14 mouse cellular contexts compared by ENCODE assay signal in genomic region chr2:118306522-118306895, GRCm38 (mm10). TPM values are rescaled to one million over a fixed set of nuclear protein-coding genes. Genes with fewer than 3 reads are reported as not detected.
DNase-seq lines count a peak whose midpoint lies in the region; ATAC-seq lines count a peak whose summit lies in the region.
"Had no signal": no experiment of that assay in that cellular context is flagged by ENCODE, and none has a peak within 500 bp of the region (broad histone marks: within the 10 kb centered on the region; RNA-seq: fewer than 3 reads in every experiment).

No protein-coding gene starts in this region.

- intact Hi-C loops in left cerebral cortex, postnatal 36 days (cut with DNase I), result no loop called here

- peak; percentile 62 for DNase-seq in heart, adult 11 months
- peak; percentile 58 for DNase-seq in adipocyte (ENCODE audit: low spot score)
- peak; percentile 22 for DNase-seq in mesoderm, embryonic 11.5 days (ENCODE audit: low read depth, low spot score)
- DNase-seq in left cerebral cortex, postnatal 36 days (ENCODE audit: low spot score in 2 of 2), result no peak
- no peak for DNase-seq in kidney, postnatal 10 days
- DNase-seq: forebrain, postnatal 0 days; gastrocnemius, postnatal 14 days; lung, postnatal 36 days; right cerebral cortex, adult 18-20 months; thymus, postnatal 36 days had no signal

- H3K4me1 ChIP-seq in heart, embryonic 11.5 days (ENCODE audit: control insufficient read depth, insufficient read depth, low read length), result no peaks in the 10 kb centered on the region
- H3K4me1 ChIP-seq: limb, embryonic 13.5 days had no signal

- 48% methylated on average over 3 of the region's 3 CpGs for WGBS in heart, embryonic 11.5 days (ENCODE audit: insufficient replicate concordance)

- no peaks in the 10 kb centered on the region for H3K27me3 ChIP-seq in heart, embryonic 11.5 days (ENCODE audit: control insufficient read depth, insufficient read depth, low read length)
- H3K27me3 ChIP-seq: hindbrain, embryonic 13.5 days; limb, embryonic 13.5 days had no signal

- no peak overlapping the region for H3K27ac ChIP-seq in heart, embryonic 11.5 days (ENCODE audit: low read depth, low read length)
- H3K27ac ChIP-seq: hindbrain, embryonic 13.5 days; limb, embryonic 13.5 days had no signal

- no peaks in the 10 kb centered on the region for H3K36me3 ChIP-seq in heart, embryonic 11.5 days (ENCODE audit: control insufficient read depth, insufficient read depth, low read length)
- H3K36me3 ChIP-seq: hindbrain, embryonic 13.5 days; limb, embryonic 13.5 days had no signal

- H3K4me2 ChIP-seq in heart, embryonic 11.5 days, result no peak overlapping the region
- H3K4me2 ChIP-seq: hindbrain, embryonic 13.5 days; limb, embryonic 13.5 days had no signal

- no peak overlapping the region for H3K9ac ChIP-seq in heart, embryonic 11.5 days (ENCODE audit: low read depth, low read length)
- H3K9ac ChIP-seq: forebrain, postnatal 0 days; hindbrain, embryonic 13.5 days; limb, embryonic 13.5 days had no signal

- ATAC-seq in heart, embryonic 11.5 days (replicated peaks; ENCODE audit: insufficient number of reproducible peaks, low FRiP score, low TSS enrichment), result no peak
- peak; percentile 76 to 85 for ATAC-seq in hematopoietic stem cell, adult 5-6 weeks (replicated peaks in 1 of 2; ENCODE audit: insufficient read depth in 1 of 2, low FRiP score in 2 of 2, low TSS enrichment in 1 of 2, low read depth in 1 of 2, poor library complexity in 2 of 2, severe bottlenecking in 2 of 2)
- ATAC-seq: forebrain, postnatal 0 days had no signal

- H3K4me3 ChIP-seq in heart, embryonic 11.5 days (ENCODE audit: low read depth, low read length), result no peak overlapping the region
- H3K4me3 ChIP-seq: hindbrain, embryonic 13.5 days; limb, embryonic 13.5 days had no signal

- no peaks in the 10 kb centered on the region for H3K9me3 ChIP-seq in heart, embryonic 11.5 days (replicated peaks; ENCODE audit: control insufficient read depth, low read length)
- H3K9me3 ChIP-seq: hindbrain, embryonic 13.5 days; limb, embryonic 13.5 days had no signal

RNA-seq across cellular contexts. Expression of gene Fsip1, which starts 49.7 kb away (rescaled TPM):
- 0.14 and 0.34 TPM in 2 replicates for polyA plus RNA-seq in heart, embryonic 11.5 days (2014; fragmentation: Nextera tagmentation; extraction: Ambion mirVana)
- 0.94 and 0.99 TPM in 2 replicates for total RNA-seq in hematopoietic stem cell, adult 5-6 weeks (2017)
- total RNA-seq in left cerebral cortex, postnatal 36 days (2021), result under 1 TPM; 0.20 to 0.48 TPM
- total RNA-seq: gastrocnemius, postnatal 14 days had no signal

Comparison
In these comparisons a context has a peak if more than half of its experiments do, and no peak if none do; other contexts are left out.
1. DNase-seq: peak in heart, adult 11 months (single experiment), adipocyte (single experiment) and mesoderm, embryonic 11.5 days (single experiment); none in left cerebral cortex, postnatal 36 days (0 of 2) and kidney, postnatal 10 days (single experiment).